Mouse (Mus musculus) gastrocnemius, postnatal 25 days (tissue): ENCODE measurements around the gene Smarcc1. TPM values are rescaled to one million over a fixed set of nuclear protein-coding genes. Genes with fewer than 3 reads are reported as not detected.
"Not testable (repeated sequence)": the region's sequence is repeated elsewhere in the genome, so short reads cannot be mapped to it uniquely, and the experiment has no call there.

Experiments used
- DNase-seq: peaks from one replicate; pipeline ENCODE4 v3.0.0; 2022
- total RNA-seq, 2 experiments: library from RNA; stranded (reverse); gene quantifications; 1 replicate in 1 of 2; 2 replicates in 1 of 2; pipeline ENCODE4 v1.2.3; 2021

Gene Smarcc1
- total RNA-seq, 2 experiments from 2014 or later, result 19.5 to 19.6 TPM

DNA sequence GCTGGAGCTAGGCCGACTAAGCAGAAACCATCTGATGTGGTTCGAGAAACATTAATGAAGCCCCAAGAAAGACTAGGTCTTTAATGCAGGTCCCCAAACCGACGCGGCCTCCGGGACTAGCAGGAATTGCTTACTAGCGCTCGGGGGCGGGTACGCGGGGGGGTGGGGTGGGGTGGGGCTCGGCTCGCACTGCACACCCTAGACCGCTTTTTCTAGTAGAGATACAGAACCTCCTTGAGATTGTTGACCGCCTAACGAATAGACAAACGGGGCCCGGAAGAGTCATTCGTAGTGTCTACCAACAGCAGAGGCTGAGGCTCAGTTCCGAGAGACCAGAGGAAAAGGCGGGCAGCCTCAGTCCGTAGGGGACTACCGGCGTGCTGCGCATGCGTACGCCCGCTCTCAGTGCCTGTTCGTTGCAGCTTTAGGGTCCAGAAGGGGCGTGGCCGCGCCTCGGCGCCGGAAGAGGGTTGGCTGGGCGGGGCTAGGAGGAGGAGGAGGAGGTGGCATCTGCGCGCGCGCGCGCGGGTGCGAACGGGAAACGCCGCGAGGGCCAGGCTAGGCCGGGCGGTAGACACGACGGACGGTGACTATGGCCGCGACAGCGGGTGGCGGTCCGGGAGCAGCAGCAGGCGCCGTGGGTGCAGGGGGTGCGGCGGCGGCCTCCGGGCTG is 14.2 kb downstream of the Smarcc1 start:
- peak; percentile 99 for DNase-seq

DNA sequence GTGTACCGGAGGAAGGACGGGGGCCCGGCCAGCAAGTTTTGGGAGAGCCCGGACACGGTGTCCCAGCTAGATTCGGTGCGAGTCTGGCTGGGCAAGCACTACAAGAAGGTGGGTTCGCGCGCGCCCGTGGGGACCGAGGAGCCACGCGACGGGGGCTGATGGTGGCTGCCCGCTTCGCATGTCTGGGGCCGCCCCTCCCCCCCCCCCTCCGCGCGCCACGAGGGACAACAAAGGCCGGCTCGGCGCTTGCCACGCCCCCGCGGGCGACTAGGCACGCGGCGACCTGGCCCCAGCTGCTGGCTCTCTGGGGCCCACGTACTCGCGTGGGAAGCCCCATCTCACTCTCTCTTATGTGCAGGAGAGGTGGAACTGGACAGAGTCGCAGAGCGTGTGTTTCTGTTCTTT is 14.7 kb downstream of the Smarcc1 start:
- no peak for DNase-seq

DNA sequence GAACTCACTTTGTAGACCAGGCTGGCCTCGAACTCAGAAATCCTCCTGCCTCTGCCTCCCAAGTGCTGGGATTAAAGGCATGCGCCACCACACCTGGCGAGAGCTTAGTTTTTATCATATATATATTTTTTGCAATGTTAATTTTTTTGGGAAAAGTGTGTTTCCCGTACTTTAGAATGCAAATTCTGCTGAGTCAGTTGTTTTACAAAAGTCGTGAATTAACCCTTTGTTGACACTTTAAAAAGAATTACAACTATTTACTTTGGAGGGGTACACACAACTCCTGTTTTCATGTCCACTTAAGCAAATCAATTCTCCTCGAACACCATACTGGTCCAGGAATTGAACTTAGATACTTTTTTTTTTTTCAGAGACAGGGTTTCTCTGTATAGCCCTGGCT is 15.4 kb downstream of the Smarcc1 start:
- no peak for DNase-seq

DNA sequence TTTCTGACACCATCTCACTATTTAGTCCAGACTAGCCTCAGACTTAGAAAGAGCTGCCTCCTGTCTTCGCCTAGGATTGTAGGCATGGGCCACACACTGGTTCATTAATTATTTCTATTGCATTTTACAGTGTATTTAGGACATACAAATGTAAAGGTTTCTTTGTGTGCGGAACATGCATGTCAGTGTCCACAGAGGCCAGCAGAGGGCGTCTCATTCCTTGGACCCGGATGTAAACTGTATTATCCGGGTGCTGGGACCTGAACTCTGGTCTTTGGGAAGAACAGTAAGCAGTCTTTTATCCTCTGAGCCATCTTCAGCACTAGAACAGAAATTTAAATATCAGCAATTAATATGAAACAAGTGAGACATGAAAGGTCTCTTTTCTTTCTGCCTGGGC is 16.7 kb downstream of the Smarcc1 start:
- DNase-seq, result no peak

DNA sequence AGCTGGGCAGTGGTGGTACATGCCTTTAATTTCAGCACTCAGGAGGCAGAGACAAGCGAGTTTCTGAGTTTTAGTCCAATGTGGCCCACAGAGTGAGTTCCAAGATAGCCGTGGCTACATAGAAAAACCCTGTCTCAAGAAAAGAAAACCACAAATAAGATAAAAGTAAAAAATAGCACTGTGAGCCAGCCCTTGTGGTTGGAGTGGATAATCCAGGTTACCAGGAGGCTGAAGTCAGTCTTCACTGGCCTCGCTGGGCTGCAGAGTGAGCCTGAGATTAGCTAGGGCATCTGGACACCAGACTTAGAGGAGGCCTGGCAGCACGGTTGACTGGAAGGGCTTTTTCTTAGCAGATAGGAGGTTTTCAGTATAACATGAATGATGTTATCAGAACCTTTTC is 21.6 kb downstream of the Smarcc1 start:
- no peak for DNase-seq

DNA sequence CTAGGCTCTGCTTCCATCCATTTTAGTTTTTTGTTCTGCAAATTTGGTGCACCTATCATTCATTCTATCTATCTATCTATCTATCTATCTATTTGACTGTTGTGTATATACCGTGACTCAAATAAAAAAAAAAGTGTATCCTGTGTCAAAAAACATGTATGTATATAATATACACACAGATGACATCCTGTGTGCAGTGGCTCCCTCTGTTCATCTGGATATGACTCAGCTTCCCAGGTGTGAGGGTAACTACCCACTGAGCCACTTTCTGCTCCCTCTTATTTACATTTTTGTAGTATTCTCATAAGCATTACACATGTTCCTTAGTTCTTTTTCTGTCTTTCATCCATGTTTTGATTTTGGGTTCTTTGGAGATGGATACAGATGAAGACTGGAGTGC is 24.6 kb downstream of the Smarcc1 start:
- no peak for DNase-seq

DNA sequence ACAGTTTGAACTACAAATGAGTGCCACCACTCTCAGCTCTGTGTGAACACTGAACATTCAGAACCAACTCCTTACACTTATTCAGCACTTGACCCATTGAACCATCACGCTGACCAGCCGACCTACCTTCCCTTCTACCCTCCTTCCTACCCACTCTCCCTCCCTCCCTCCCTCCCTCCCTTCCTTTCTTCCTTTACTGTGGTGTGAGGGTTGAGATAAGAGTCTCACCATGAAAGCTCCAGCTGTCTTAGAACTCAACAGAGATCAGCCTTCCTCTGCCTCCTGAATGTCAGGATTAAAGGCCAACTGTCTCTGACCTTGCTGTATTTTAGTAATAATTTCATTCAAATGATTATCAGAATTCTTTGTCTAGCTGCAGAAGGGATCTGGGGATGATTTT is 31.1 kb downstream of the Smarcc1 start:
- no peak for DNase-seq

DNA sequence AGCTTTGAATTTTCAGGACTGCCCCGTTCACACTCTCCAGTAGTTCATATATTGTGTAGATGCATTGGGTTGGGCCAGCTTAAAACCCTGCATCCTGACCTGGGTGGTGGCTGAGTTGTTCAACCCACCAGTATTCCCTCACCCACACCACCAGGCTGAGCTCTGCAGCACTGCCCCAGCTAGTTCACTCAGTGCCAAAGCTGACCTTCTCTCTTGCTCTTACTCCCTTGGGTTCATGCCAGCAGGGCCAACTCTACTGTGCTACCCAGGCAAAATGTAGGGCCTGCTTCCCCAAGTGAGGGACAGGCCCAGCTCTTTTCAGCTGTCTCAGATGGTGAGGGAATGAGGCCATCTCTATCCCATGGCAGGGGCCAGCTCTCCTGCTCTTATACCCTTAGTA is 41.5 kb downstream of the Smarcc1 start:
- DNase-seq, result no peak

DNA sequence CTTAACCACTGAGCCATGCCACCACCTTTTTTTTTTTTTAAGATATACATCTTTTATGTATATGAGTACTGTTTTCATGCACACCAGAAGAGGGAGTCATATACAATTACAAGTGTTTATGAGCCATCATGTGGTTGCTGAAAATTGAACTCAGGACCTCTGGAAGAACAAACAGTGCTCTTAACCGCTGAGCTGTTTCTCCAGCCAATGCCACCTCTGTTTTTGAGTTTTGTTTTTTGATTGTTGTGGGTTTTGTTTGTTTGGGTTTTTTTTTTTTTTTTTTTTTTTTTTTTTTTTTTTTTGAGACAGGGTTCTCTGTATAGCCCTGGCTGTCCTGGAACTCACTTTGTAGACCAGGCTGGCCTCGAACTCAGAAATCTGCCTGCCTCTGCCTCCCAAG is 43.0 kb downstream of the Smarcc1 start:
- DNase-seq, result not testable (repeated sequence)

DNA sequence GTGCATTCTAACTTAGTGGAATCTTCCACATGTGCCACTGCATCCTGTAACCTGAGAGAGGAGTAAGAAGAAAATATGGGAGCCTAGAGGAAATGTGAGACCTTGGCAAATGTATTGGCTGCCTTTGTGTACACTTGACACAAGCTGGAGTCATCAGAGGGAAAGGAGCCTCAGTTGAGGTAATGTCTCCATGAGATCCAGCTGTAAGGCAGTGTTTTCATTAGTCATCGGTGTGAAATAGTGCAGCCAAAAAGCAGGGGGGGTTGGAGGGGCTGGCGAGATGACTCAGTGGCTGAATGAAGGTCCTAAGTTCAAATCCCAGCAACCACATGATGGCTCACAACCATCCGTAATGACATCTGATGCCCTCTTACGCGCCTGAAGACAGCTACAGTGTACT is 44.9 kb downstream of the Smarcc1 start:
- DNase-seq, result no peak

DNA sequence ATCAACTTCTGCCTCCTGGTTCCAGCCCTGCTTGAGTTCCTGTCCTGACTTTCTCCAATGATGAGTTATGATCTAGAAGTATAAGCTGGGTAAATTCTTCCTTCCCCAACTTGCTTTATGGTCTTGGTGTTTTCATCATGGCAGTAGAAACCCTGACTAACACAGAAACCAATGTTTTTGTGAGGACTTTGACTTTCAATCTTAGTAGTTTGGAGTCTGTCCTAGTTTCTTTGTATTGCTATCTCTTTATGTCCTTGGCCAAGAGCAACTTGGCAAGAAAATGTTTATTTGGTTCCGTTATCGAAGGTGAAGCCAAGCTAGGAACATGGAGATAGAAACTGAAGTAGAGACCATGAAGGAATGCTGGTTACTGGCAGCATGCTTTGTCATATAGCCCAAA is 45.6 kb downstream of the Smarcc1 start:
- no peak for DNase-seq

DNA sequence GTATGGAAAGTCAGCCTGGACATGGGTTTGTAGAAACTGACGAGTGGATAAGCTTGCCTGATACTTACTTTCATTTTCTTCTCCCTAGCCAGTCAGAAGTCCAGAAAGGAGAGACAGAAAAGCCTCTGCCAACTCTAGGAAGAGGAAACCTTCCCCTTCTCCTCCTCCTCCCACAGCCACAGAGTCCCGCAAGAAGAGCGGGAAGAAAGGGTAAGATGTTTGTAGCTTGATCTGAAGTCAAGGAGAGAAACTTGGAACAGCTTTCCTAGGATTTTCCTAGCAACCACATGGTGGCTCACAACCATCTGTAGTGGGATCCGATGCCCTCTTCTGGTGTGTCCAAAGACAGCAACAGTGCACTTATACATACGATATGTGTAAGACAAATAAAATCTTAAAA is 53.4 kb downstream of the Smarcc1 start:
- DNase-seq, result no peak

DNA sequence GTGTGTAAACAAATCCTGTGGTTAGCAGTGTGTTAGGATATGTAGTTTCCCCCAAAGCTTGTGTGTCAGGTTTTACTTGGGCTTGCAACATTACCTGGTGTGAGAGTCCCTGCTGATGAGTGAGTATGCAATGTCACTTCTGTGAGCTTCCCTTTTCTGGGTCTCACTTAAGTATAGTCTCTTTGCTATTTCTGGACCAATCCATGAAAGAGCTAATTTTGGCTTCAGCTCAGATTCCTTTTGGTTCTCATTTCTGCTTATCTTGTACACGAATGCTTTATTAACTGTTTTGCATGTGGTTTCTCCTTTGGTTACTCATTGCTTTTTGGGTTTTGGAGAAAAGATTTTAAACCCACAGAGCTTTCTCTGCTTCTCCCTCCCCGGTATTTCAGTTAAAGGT is 82.4 kb downstream of the Smarcc1 start:
- no peak for DNase-seq

DNA sequence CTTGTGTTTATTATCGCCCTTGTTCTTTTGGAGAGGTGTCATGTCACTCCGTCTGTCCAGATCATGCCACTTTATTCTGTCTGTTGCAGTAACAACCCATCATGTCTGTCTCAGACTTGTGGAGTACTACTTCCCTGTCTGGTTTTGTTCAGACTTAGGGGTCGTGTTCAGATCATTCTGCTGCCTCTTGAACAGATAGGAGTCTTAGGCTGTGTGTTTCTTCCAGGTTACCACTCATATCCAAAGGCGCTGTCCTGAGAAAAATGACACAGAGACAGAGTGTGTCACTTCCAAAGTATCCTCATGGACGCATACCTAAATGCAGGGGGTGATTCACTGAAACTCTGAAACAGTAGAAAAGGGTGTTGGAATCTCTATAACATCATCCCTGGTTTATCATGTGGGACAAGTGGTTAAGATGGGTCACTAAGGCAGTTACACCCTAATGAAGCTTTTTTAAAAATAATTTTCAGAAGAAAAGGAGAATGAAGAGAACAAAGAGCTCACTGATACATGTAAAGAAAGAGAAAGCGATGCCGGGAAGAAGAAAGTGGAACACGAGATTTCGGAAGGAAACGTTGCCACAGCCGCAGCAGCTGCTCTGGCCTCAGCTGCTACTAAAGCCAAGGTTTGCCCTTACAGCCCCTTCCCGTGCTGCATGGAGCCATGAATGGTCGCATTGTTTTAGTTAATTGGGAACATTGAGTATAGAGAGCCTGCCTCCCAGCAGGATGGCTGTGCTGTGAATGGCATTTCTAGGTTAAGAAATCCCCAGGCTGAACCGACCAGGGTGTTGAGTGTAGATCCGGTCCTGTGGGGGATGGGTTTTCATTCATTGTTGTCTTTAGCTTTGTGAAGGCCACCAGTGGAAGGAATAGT is 88.3 kb downstream of the Smarcc1 start:
- DNase-seq, result no peak

DNA sequence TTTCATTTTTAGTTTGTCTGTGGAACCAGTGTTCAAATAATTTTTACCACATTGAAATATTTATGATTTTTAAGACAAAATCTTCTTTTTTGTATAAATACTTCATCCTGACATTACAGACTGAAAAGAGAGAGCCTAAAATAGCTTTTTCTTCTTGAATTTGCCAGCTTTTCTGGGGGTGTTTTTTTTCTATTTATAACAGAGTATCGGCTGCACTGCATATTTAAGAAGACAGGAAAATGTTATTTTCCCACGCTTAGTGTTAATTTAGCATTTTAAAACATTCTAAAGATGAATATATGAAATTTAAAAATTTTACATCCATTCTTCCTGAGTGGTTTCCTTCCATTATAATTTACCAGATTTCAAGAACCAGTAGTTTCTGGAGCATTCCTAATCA is 88.9 kb downstream of the Smarcc1 start:
- no peak for DNase-seq

DNA sequence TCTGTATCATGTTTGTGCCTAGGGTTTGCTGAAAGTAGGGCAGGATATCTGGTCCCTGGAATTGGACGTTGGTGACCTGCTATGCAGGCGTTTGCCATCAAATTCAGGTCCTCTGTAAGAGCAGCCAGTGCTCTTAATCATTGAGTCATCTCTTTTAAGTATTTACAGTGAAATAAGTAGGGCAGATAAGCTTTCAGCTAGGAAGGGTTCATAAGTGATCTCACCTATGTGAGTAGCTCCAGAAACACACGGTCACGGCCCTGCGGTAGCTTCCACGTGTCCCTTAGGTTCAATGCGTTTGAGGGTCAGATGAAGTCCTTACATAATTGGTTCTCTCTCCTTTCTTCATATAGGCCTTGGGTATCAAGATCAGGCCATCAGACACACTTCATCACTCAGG is 90.8 kb downstream of the Smarcc1 start:
- no peak for DNase-seq

DNA sequence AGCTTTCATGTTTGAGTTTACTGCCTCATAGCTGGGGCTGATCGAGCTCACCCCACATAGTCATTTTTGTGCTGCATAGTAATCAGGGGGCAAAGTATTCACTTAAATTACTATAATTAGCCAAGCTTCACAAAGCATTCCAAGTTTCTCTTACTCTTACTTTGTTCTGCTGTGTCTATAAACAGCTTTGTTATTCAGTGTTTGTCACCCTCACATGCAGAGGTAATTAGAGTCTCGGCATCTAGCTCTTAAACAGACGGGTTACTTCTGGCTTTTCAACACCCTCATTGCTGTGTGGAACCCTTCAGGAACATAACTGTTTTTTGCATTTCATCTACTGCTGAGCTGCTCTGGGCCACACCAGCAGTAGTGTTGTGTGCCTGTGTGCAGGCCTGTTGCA is 91.5 kb downstream of the Smarcc1 start:
- DNase-seq, result no peak

DNA sequence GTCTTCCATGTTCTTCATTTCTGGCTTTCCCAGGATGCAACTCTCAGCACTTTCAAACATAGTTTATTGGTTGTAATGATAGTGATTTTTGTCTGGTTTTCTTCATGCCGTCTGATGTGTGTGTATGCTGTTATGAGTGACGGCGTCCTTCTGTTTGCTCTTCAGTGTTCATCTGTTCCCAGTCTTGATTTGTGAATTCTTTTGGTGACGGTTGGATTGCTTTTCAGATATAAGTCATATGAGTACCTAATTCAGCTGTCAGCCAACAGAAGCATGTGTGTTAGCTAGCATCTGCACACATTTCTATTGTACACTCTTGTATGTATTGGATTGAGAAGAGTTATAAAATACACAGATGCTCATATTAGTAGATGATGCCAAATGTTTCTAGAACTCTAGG is 106.8 kb downstream of the Smarcc1 start:
- no peak for DNase-seq

DNA sequence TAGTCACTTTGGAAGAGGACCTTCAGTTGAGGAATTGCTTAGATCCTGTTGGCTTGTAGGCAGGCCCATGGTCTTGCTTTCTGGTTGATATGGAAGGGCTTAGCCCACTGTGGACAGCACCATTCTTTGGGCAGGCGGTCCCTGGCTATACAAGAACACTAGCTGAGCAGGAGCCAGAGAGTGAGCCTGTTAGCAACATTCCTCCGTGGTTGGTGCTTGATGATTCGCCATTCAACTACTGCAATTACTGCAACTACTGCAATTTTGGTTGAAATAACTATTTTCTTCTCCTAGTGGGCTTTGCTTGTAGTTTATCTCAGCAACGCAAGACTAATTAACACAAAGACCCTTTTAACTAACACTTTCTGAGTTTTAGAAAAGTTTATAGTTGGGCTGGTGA is 108.7 kb downstream of the Smarcc1 start:
- DNase-seq, result no peak

DNA sequence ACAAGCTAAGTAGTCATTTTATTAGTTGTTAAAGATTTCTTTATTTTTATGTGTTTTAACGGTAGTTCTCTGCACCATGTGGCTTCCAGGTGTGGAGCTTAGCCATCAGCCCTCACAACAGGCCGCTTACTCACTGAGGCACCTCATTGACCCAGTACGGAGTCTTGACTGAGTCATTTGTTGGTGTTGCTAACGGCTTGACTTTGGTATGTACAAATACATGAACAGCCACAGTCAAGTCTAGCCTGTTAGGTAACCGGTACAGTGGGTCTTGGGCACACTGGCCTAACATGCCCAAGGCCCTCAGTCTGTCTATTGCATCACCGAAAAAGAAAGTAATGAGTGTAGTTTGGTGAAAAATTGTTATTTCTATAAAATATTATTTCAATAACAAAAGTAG is 111.2 kb downstream of the Smarcc1 start:
- DNase-seq, result no peak

DNA sequence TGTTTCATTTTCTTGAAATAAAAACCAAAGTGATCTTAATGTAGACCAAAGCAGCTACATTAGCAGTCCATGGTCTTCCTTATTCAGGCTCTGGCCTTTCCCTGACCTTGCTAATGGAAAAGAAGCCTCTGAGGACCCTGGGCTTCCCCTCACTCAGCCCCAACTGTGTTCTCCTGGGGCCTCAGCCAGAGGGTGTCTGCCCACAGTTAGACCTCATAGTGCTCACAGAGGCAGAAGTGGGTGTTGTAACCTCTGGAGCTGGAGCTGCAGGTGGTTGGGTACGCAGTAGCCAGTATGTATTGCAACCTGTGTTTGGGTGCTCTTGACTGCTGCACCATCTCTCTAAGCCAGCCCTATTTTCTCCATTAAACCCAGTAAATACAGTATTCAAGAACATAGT is 111.6 kb downstream of the Smarcc1 start:
- DNase-seq, result no peak

DNA sequence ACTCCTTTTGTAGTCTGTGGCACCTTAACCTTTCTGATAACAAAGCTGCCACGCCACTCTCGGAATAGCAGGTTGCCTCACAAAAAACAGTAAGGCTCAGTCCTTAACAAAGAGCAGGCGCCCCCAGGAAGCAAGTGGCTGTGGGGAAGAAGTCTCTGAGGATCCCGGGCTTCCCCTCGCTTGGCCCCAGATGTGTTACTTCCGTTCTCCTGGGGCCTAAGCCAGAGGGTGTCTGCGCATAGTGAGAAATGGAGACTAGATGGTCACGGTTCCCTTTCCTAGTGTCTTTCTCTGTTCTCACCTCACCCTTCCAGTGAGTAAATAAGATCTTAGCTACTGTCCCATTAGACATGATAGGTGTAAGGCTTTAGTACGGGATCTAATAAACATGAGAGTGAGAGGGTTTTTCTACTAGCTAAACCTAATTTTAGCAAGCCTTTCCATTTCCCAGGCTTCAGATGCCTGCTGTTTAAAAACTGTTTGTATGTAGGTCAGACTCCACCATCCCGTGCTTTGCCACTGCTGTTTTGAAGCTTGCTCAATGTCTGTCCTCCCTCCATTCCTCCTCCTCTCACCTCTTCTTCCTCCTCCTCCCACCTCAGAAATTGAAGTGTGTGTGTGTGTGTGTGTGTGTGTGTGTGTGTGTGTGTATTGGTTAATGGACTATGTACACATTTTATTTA is 112.2 kb downstream of the Smarcc1 start:
- no peak for DNase-seq

DNA sequence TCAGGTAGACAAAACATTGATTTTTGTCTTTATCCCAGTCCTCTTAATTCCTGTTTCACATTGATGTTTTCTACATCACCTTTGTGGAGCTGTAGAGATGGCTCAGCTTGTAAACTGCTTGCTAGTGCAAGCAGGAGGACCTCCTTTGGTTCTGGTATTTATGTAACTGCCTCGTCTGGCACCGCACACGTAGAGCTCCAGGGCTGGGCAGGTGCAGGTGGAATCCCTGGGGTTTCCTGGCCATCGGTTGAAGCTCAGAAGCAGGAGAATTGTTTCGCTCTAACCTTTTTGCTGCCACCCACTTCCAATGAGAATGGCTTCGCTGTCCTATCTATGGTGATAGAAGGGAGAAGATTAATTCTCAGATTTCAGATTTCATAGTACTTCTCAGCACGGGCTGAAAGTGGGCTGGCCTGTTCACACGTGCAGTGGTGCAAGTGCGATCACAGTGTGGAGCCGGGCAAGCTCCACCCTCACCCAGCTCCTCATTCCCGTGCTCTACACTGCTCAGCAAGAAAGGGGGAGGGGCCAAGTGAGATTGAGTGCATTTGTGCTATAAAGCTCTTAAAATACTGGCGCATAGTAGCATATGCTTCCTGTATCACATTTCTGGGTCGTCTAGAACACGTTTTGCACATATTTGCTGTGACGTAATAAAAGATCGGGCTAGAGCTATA is 113.0 kb downstream of the Smarcc1 start:
- DNase-seq, result no peak
